Mouse (Mus musculus) adrenal gland, postnatal 36 days (tissue): ENCODE data around the gene Gm20458. TPM values are rescaled to one million over a fixed set of nuclear protein-coding genes. Genes with fewer than 3 reads are reported as not detected.

Source experiments
- DNase-seq, 2 experiments: peaks; one replicate each; pipeline ENCODE4 v3.0.0; 2021; ENCODE audit warnings: mixed read lengths in 1 of 2
- total RNA-seq, 2 experiments: library from RNA; stranded (reverse); gene quantifications; 2 replicates each; pipeline ENCODE4 v1.2.3; 2021

Gene Gm20458
- total RNA-seq, 2 experiments from 2014 or later, result 5.0 to 8.4 TPM

DNA sequence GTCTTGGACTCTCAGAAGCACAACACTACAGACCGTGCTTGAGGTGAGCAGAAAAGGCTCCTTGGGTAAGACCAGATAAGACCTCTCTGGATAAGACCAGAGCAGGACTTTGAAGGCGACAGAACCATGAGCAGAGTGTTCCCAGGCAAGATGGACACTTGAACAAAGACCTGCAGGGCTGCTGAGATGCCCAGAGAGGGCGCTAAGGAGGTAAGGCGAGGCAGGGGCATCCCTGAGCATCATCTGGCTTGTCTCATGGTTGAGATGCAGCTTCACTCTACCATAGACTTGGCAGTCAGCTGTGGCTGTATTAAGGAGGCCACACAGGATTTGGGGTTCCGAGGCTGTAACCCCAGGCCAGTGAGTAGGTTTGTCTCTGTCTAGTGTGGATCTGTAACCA is 38.5 kb downstream of the Gm20458 start:
- DNase-seq, result no peak

GRCm38 (mm10) chr2:164500511-164500910 is 39.7 kb downstream of the Gm20458 start:
- DNase-seq, result peak; percentile 83

GRCm38 (mm10) chr2:164504919-164505318 is 44.2 kb downstream of the Gm20458 start:
- DNase-seq, result no peak

DNA sequence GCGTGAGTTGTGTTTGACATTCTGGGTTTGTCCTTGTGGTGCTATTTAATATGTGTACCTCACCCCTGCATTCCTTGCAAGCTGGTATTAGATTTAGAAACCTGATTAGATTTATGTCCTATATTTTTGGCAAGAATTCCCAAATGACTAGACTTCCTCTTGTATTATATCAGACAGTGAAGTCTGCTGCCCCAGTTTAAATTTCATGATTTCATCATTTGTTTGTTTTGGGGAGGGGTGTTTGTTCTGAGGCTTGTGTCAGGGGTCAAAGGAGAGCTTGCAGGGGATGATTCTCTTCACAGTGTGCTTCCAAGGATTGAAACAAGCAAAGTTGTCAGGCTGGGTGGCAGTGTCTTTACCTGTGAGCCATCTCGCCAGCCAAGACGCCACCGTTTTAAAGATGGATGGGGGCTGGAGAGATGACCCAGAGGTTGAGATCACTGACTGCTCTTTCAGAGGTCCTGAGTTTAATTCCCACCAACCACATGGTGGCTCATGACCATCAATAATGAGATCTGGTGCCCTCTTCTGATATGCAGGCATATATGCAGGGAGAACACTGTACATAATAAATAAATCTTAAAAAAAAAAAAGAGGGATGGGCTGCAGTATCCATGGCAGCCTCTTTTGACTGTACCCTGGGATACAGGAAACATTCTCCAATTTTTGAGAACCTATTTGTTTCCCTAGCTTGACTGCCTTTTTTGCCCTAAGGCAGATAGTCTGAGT is 45.0 kb downstream of the Gm20458 start:
- DNase-seq, result no peak

- DNase-seq, result no peak
Measured at GRCm38 (mm10) chr2:164507811-164508210, 47.0 kb downstream of the Gm20458 start.

DNA sequence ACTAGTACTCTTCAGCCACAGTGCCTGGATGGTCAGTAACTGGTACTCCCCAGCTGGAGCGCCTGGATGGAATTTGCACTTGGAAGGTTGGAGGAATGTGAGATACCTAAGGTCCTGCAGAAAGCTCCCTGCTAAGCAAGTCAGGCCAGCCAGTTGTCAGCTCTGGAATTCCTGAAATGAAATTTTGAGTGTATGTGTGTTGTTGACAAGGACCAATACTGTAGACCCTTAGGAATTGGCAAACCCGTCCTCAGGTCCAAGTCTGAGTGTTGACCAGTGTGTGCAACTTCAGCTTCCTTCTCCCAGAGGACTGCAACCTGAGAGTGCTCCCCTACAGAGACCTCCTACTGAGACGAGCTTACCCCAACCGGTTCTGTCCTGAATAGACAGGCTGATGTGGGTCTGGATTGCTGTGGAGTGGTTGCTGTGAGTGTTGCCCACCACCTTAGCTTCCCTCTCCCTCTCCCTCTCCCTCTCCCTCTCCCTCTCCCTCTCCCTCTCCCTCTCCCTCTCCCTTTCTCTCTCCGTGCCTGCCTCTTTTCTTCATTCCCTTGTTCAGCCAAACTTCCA is 49.9 kb downstream of the Gm20458 start:
- DNase-seq, result no peak

GRCm38 (mm10) chr2:164512121-164512909 is 51.5 kb downstream of the Gm20458 start:
- DNase-seq, result no peak

DNA sequence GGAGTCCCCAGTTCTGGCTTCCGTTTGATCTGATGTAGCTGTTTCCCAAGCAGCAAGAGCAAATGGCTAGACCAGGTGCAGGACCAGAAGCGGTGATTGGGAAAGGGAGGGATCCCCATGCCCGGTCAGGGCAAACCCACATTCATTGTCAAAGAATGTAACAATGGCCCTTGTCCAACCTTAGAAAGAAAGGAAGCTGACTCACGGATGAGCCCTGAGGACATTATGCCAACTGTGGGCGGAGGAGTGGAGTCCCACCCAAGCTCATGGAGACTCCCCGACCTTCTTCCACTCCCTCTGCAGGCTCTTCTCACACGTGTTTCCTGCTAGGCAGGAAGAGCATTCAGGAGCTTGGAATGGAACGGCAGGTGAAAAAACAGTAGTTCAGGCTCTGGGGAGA is 52.6 kb downstream of the Gm20458 start:
- DNase-seq, result peak; percentile 68 to 70

DNA sequence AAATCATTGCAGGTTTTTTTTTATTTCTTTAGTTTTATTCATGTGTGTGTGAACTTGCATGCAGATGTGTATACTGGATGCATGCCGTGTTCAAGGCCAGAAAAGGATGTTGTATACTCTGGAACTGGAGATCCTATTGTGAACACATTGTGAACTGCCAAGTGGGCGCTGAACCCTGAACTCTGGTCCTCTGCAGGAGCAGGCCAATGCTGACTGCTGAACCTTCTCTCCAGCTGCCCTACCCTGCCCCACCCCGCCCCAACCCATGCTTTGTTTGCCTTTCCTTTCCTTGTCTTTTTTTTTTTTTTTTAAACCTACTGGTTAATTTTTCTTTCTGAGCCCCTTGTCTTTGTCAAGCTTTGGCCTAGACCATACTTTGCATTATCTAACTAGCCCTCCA is 54.1 kb downstream of the Gm20458 start:
- DNase-seq, result no peak

DNA sequence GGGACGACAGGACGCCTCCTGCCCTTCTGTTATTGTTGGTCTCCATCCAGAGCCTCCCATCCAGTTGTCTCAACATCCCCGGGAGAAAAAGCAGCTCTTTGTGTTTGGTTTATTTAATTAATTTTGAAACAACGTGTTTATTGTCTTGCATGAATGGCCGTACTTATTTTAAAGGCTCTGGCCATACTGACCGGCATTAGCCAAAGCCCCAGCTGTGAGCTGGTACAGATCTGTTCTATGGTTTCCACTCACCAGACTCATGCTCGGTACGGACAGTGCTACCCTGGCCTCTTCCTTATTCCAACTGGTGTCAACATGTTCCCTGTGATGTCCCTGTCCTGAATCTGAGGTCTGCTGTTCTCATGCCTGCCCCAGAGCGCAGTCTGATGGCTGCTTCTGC is 55.1 kb downstream of the Gm20458 start:
- DNase-seq, result no peak

- no peak for DNase-seq
Measured at GRCm38 (mm10) chr2:164516592-164516991, 55.8 kb downstream of the Gm20458 start.

- DNase-seq, result peak; percentile 75 to 79
Measured at GRCm38 (mm10) chr2:164517485-164518221, 56.9 kb downstream of the Gm20458 start.

GRCm38 (mm10) chr2:164518266-164519170 is 57.8 kb downstream of the Gm20458 start:
- DNase-seq, result no peak

- DNase-seq, result no peak
Measured at GRCm38 (mm10) chr2:164519171-164519526, 58.4 kb downstream of the Gm20458 start.

- DNase-seq, result peak; percentile 69 to 81
Measured at GRCm38 (mm10) chr2:164520782-164521181, 60.0 kb downstream of the Gm20458 start.

GRCm38 (mm10) chr2:164521841-164522240 is 61.1 kb downstream of the Gm20458 start:
- DNase-seq, result no peak

- no peak for DNase-seq
Measured at GRCm38 (mm10) chr2:164522280-164522679, 61.5 kb downstream of the Gm20458 start.

GRCm38 (mm10) chr2:164523301-164523773 is 62.6 kb downstream of the Gm20458 start:
- DNase-seq, result no peak

GRCm38 (mm10) chr2:164528557-164528956 is 67.8 kb downstream of the Gm20458 start:
- DNase-seq, result no peak

DNA sequence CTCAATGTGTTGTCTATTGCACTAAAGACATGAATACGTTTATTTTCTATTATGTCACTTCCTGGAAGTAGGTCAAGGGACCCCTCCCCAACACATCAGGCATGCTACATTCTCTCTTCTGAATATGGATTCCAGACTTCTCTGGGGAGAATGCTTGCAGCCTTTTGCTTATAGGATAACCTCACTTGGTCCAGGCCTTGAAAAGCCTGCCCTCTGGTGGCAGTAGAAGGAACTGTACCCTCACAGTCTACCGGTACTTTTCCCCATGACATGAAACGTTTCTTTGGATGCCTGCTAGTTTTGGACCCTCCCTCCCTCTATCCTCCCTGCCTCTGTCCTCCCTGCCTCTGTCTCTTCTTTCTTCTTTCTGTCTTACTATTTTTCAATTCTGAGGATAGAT is 70.4 kb downstream of the Gm20458 start:
- DNase-seq, result peak; percentile 66 to 74

GRCm38 (mm10) chr2:164534315-164534714 is 73.5 kb downstream of the Gm20458 start:
- no peak for DNase-seq
